Mouse (Mus musculus) lung, adult 2 months (tissue): ENCODE measurements around the gene Pptc7.

Experiments
- CTCF ChIP-seq: fragments of 200-500 bp; IDR thresholded peaks from 2 replicates; pipeline ENCODE4 v1.5.1; 2011; ENCODE audit warnings: mild to moderate bottlenecking, low read length, control low read depth; ENCODE audit not compliant: insufficient read depth
- POLR2A ChIP-seq: fragments of 200-500 bp; IDR thresholded peaks from 2 replicates; pipeline ENCODE4 v1.6.1; 2011; ENCODE audit warnings: low read depth, mild to moderate bottlenecking, control low read depth, low read length, borderline replicate concordance; ENCODE audit errors: extremely low read depth

DNA sequence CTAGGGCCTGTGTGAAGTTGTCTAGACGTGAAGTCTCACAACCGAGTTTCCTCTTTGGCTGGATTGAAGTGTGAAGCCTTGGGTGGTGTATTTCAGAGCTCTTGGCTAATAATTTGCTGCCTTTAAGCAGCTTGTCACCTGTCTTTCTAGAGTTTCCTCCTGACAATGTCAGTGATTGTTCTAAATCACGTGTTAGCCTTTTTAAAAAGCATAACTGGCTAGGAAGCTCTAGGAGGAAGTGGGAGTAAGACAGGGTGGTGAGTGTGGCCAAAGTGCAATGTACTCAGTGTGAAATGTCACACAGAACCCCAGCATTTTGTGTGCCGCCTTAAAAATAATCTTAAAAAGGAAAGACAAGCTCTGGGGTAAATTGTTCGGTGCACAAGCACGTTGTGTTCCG lies 59.6 kb downstream of the Pptc7 start:
- TF ChIP-seq CTCF, result no peak
- TF ChIP-seq POLR2A, result no peak
